In the genomic region with DNA sequence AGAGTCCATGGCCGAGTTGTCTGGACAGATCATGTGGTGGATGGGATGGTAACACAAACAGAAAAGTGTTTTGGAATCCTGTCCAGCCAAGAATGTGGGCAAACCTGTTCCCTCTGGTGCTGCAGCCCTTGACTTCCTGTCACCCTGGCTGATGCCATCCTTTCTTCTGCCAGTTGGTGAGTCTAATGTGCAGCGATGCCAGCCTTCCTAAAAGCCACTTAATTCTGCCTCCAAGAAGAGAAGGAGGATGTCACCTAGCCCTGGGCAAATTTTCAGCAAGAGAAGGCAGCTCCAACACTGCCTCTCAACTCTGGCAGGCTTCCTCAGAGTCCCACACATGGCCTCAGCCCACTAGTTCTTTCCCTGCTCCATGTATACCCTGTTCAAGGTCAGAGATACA, we compare ENCODE assay signal across 32 mouse cellular contexts. TPM values are rescaled to one million over a fixed set of nuclear protein-coding genes. Genes with fewer than 3 reads are reported as not detected.
A peak's percentile ranks its signal among the peaks of the same experiment; 100 is the strongest.
DNase-seq lines count a peak whose midpoint lies in the region; ATAC-seq and TF ChIP-seq lines count a peak whose summit lies in the region.
"Had no signal": no experiment of that assay in that cellular context is flagged by ENCODE, and none has a peak within 500 bp of the region (broad histone marks: within the 10 kb centered on the region; RNA-seq: fewer than 3 reads in every experiment).

No protein-coding gene starts in this region.

- ATAC-seq in lung, postnatal 0 days, result no peak
- ATAC-seq in erythroblast, adult 5-6 weeks (replicated peaks; ENCODE audit: low FRiP score, poor library complexity, severe bottlenecking), result no peak
- ATAC-seq: activated CD4-positive, CD25-positive, alpha-beta regulatory T cell, adult 4 months; forebrain, embryonic 16.5 days; hindbrain, embryonic 16.5 days; inflammation-experienced regulatory T-cells, adult 6 months; intestine, postnatal 0 days; Patski had no signal

- H3K4me1 ChIP-seq in lung, postnatal 0 days (ENCODE audit: insufficient read depth, low read depth, low read length), result no peaks in the 10 kb centered on the region
- H3K4me1 ChIP-seq: embryonic facial prominence, embryonic 15.5 days; forebrain, embryonic 12.5 days; hindbrain, embryonic 12.5 days had no signal

- 51% methylated on average over 2 of the region's 2 CpGs for WGBS in lung, postnatal 0 days

- no peak overlapping the region for H3K27ac ChIP-seq in lung, postnatal 0 days (ENCODE audit: low read length)
- H3K27ac ChIP-seq: embryonic facial prominence, embryonic 15.5 days; forebrain, embryonic 12.5 days; hindbrain, embryonic 12.5 days had no signal

- H3K9me3 ChIP-seq in lung, postnatal 0 days (ENCODE audit: low read length), result no peaks in the 10 kb centered on the region
- H3K9me3 ChIP-seq: embryonic facial prominence, embryonic 15.5 days; forebrain, embryonic 12.5 days; hindbrain, embryonic 12.5 days had no signal

- peak; percentile 38 to 44 for DNase-seq in cerebellum, adult 18-20 months
- DNase-seq in cerebellum, postnatal 4 days (ENCODE audit: low spot score in 2 of 2), result no peak
- peak; percentile 31 for DNase-seq in urinary bladder, postnatal 14 days (ENCODE audit: low spot score)
- no peak for DNase-seq in urinary bladder, postnatal 25 days (ENCODE audit: low spot score)
- peak; percentile 41 to 46 for DNase-seq in cerebellum, postnatal 10 days
- DNase-seq in fat pad, adult 2 months (ENCODE audit: extremely low read depth, low read depth, low spot score), result peak; percentile 42
- DNase-seq in lung, postnatal 0 days (ENCODE audit: low spot score), result no peak
- DNase-seq: adrenal gland, adult 2 months; adrenal gland, postnatal 25 days; embryo, embryonic 11 days; gastrocnemius, postnatal 25 days; heart, postnatal 10 days; heart, postnatal 4 days; kidney, adult 8-10 months had no signal

- no peak overlapping the region for H3K4me2 ChIP-seq in lung, postnatal 0 days (replicated peaks; ENCODE audit: low read depth, low read length)
- H3K4me2 ChIP-seq: embryonic facial prominence, embryonic 15.5 days; forebrain, embryonic 12.5 days; hindbrain, embryonic 12.5 days had no signal

- no peak overlapping the region for H3K4me3 ChIP-seq in lung, postnatal 0 days (ENCODE audit: low read depth, low read length)
- H3K4me3 ChIP-seq: embryonic facial prominence, embryonic 15.5 days; forebrain, embryonic 12.5 days; hindbrain, embryonic 12.5 days had no signal

- TF ChIP-seq EP300 in lung, postnatal 0 days (IDR thresholded peaks at IDR 0.05), result no peak

- H3K27me3 ChIP-seq in lung, postnatal 0 days (replicated peaks; ENCODE audit: insufficient read depth, low read length), result no peaks in the 10 kb centered on the region
- H3K27me3 ChIP-seq: CH12.LX; embryonic facial prominence, embryonic 15.5 days; hindbrain, embryonic 12.5 days; Patski had no signal

- H3K9ac ChIP-seq in lung, postnatal 0 days (replicated peaks; ENCODE audit: low read depth), result no peak overlapping the region
- H3K9ac ChIP-seq: embryonic facial prominence, embryonic 15.5 days; forebrain, embryonic 12.5 days; hindbrain, embryonic 12.5 days had no signal

- H3K36me3 ChIP-seq in lung, postnatal 0 days (ENCODE audit: insufficient read depth, low read length), result no peaks in the 10 kb centered on the region
- H3K36me3 ChIP-seq: embryonic facial prominence, embryonic 15.5 days; forebrain, embryonic 12.5 days; hindbrain, embryonic 12.5 days had no signal

- TF ChIP-seq CTCF in lung, postnatal 0 days (IDR thresholded peaks at IDR 0.05), result no peak

RNA-seq across cellular contexts. Expression of gene Cited4, which starts 31.0 kb away (rescaled TPM):
- polyA plus RNA-seq in lung, postnatal 0 days (2015; fragmentation: Nextera tagmentation; extraction: Ambion mirVana), result 3.9 and 4.2 TPM in 2 replicates
- total RNA-seq in erythroblast, adult 5-6 weeks (2015; ENCODE audit: low replicate concordance), result 1.7 and 2.5 TPM in 2 replicates
- total RNA-seq in erythroblast, adult 5-6 weeks (2017; ENCODE audit: low replicate concordance), result 5.4 and 7.0 TPM in 2 replicates

RNA-seq across cellular contexts. Expression of gene Gm8439, which starts 46.8 kb away (rescaled TPM):
- not detected in 2 replicates for polyA plus RNA-seq in lung, postnatal 0 days (2015; fragmentation: Nextera tagmentation; extraction: Ambion mirVana)
- not detected in 2 replicates for total RNA-seq in erythroblast, adult 5-6 weeks (2015; ENCODE audit: low replicate concordance)
- total RNA-seq in erythroblast, adult 5-6 weeks (2017; ENCODE audit: low replicate concordance), result not detected in 2 replicates
- total RNA-seq: adrenal gland, adult 2 months; adrenal gland, postnatal 25 days; CH12.LX; common myeloid progenitor, adult 5-6 weeks; gastrocnemius, adult 18-20 months; gastrocnemius, postnatal 25 days; granulocyte monocyte progenitor cell, adult 5-6 weeks; heart, adult 8-10 months; heart, postnatal 10 days; heart, postnatal 4 days had no signal
- polyA plus RNA-seq: activated CD4-positive, CD25-positive, alpha-beta regulatory T cell, adult 4 months; adrenal gland, adult 2 months; embryonic facial prominence, embryonic 11.5 days; embryonic facial prominence, embryonic 15.5 days; forebrain, embryonic 12.5 days; forebrain, embryonic 16.5 days; frontal cortex, adult 2 months; heart, embryonic 14.5 days; hindbrain, embryonic 12.5 days; hindbrain, embryonic 16.5 days; inflammation-experienced regulatory T-cells, adult 6 months; intestine, postnatal 0 days; Patski had no signal

Comparison
In these comparisons a context has a peak if more than half of its experiments do, and no peak if none do; other contexts are left out.
1. DNase-seq: peak in cerebellum, adult 18-20 months (2 of 2), urinary bladder, postnatal 14 days (single experiment), cerebellum, postnatal 10 days (2 of 2) and fat pad, adult 2 months (single experiment); none in cerebellum, postnatal 4 days (0 of 2), urinary bladder, postnatal 25 days (single experiment) and lung, postnatal 0 days (single experiment).